Mouse (Mus musculus) MEL (cell line): ENCODE measurements around the gene Dand5.

Experiments
- EP300 ChIP-seq, 2 experiments: IDR thresholded peaks; 2 replicates each; pipeline ENCODE4 v1.6.1; 2011; ENCODE audit warnings: improper control_type of control experiment in 2 of 2, low read length in 2 of 2, low read depth in 1 of 2, mild to moderate bottlenecking in 1 of 2
- HCFC1 ChIP-seq: IDR thresholded peaks from 2 replicates; pipeline ENCODE4 v1.6.1; 2012; ENCODE audit warnings: low read depth, mild to moderate bottlenecking, inconsistent platforms, low read length, improper control_type of control experiment, moderate library complexity
- NRF1 ChIP-seq: IDR thresholded peaks from 2 replicates; pipeline ENCODE4 v1.6.1; 2014; ENCODE audit warnings: low read depth, mild to moderate bottlenecking, inconsistent platforms, low read length, improper control_type of control experiment, moderate library complexity; ENCODE audit not compliant: poor library complexity, insufficient read depth, severe bottlenecking
- ZNF384 ChIP-seq: IDR thresholded peaks from 2 replicates; pipeline ENCODE4 v1.6.1; 2012; ENCODE audit warnings: low read depth, mild to moderate bottlenecking, inconsistent platforms, low read length, improper control_type of control experiment

- TF ChIP-seq ZNF384 (no peak), EP300 (IDR thresholded peaks at IDR 0.05; ENCODE audit: low read depth in 1 of 2, low read length in 2 of 2) (no peak), HCFC1 (no peak), NRF1 (no peak)
Observed at GRCm38 (mm10) chr8:84814240-84814554, 8.4 kb downstream of the Dand5 start.
